Mouse (Mus musculus): ENCODE measurements around the gene Plxna4.

DNA sequence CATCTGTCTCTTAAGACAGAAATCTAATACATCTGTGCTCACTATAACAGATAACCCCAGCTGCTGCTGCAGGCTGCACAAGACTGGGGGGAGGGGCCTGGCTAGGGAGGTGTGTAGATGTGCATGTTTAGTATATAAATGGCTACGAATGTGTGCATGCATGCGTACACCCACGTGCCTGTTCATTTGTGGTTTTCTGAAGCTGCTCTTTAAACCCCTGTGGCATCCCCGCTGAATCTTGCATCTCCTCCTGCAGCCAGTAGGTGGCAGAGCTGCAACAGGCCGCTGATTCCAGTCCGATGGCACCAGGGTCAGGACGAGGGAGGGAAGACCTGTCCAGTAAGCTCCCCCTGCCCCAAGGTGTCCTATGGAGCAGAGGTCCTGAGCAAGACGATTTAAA lies 260.0 kb downstream of the Plxna4 start:
- TF ChIP-seq CHD2 (IDR thresholded peaks at IDR 0.05; ENCODE audit: low read depth, low read length) (no peak), MAFK (IDR thresholded peaks at IDR 0.05; ENCODE audit: insufficient read depth, low read depth, low read length) (no peak), ZC3H11A (IDR thresholded peaks at IDR 0.05; ENCODE audit: borderline replicate concordance, low read depth, low read length) (peak; percentile 68), HCFC1 (IDR thresholded peaks at IDR 0.05; ENCODE audit: borderline replicate concordance, insufficient read depth, low read length) (no peak)

Measured in ES-E14 (cell line).